Mouse (Mus musculus) midbrain, embryonic 14.5 days (tissue): ENCODE measurements around the gene Dhtkd1. TPM values are rescaled to one million over a fixed set of nuclear protein-coding genes. Genes with fewer than 3 reads are reported as not detected.

ENCODE experiments used
- ATAC-seq: fragments of 200-750 bp; cut with Nextera tagmentation; 2 replicates; pipeline ENCODE4 v1.8.0; 2017; ENCODE audit warnings: moderate number of reproducible peaks, moderate library complexity; ENCODE audit not compliant: low FRiP score, low TSS enrichment
- DNase-seq: peaks from one replicate; pipeline ENCODE4 v3.0.0-alpha.2; 2015
- H3K27ac ChIP-seq: fragments of 300-500 bp; sonication (generic); replicated peaks from 2 replicates; pipeline ENCODE4 v1.5.1; 2014; ENCODE audit warnings: mild to moderate bottlenecking, low read depth, low read length, moderate library complexity
- H3K27me3 ChIP-seq: fragments of 300-500 bp; sonication (generic); 2 replicates; pipeline ENCODE4 v1.6.1; 2014; ENCODE audit warnings: low read length, control low read depth, mixed read lengths; ENCODE audit not compliant: control insufficient read depth, insufficient read depth
- H3K36me3 ChIP-seq: fragments of 300-500 bp; sonication (generic); 2 replicates; pipeline ENCODE4 v1.6.1; 2014; ENCODE audit warnings: low read length, control low read depth; ENCODE audit not compliant: control insufficient read depth, insufficient read depth
- H3K4me1 ChIP-seq: fragments of 300-500 bp; sonication (generic); 2 replicates; pipeline ENCODE4 v1.6.1; 2014; ENCODE audit warnings: mild to moderate bottlenecking, antibody characterized with exemption, low read length, control low read depth; ENCODE audit not compliant: control insufficient read depth, insufficient read depth
- H3K4me2 ChIP-seq: fragments of 300-500 bp; sonication (generic); 2 replicates; pipeline ENCODE4 v1.6.1; 2014; ENCODE audit warnings: mild to moderate bottlenecking, low read length, moderate library complexity
- H3K4me3 ChIP-seq: fragments of 300-500 bp; sonication (generic); replicated peaks from 2 replicates; pipeline ENCODE4 v1.5.1; 2014; ENCODE audit warnings: low read depth, low read length
- H3K9ac ChIP-seq: fragments of 300-500 bp; sonication (generic); replicated peaks from 2 replicates; pipeline ENCODE4 v1.6.1; 2014; ENCODE audit warnings: mild to moderate bottlenecking, low read length, moderate library complexity
- H3K9me3 ChIP-seq: fragments of 300-500 bp; sonication (generic); 2 replicates; pipeline ENCODE4 v1.6.1; 2016; ENCODE audit warnings: low read length, control low read depth, mixed read lengths; ENCODE audit not compliant: control insufficient read depth
- WGBS: fragments of 180-500 bp; shearing (Covaris S2); extraction: QIAGEN DNeasy Blood & Tissue Kit; methylation state at CpG from one replicate; pipeline ENCODE4 v1.1.7; 2014; 5-methylcytosine and 5-hydroxymethylcytosine counted together
- polyA plus RNA-seq: library from polyadenylated mRNA; unstranded; fragments of >200 nt; fragmentation: Nextera tagmentation; extraction: Ambion mirVana; gene quantifications from 2 replicates; pipeline ENCODE4 v1.2.1, GENCODE M21; 2014

Dhtkd1 gene
- polyA plus RNA-seq, 1 experiment from 2014 or later = 5.7 TPM

- Histone ChIP-seq H3K4me3 (peak overlapping the region; percentile 81), H3K36me3 (peaks cover 34% of the 10 kb centered on the region), H3K27ac (no peak overlapping the region), H3K9me3 (no peaks in the 10 kb centered on the region), H3K4me2 (peak overlapping the region; percentile 64), H3K4me1 (no peaks in the 10 kb centered on the region; the same call in 1 of the 2 replicates), H3K27me3 (no peaks in the 10 kb centered on the region), H3K9ac (0 out of 2 replicates have a peak overlapping the region, but pooled peaks have one; percentile 84)
- DNase-seq = peak; percentile 29
- no peak for ATAC-seq
- WGBS = 47% methylated on average over 11 of the region's 11 CpGs
These were observed 48.3 kb downstream of the Dhtkd1 start for GRCm38 (mm10) chr2:5894296-5894695.

GRCm38 (mm10) chr2:5889412-5889811 lies 53.2 kb downstream of the Dhtkd1 start:
- H3K36me3 ChIP-seq = peaks cover 59% of the 10 kb centered on the region
- H3K4me1 ChIP-seq = no peaks in the 10 kb centered on the region; the same call in 1 of the 2 replicates
- H3K27ac ChIP-seq = no peak overlapping the region
- no peak overlapping the region for H3K9ac ChIP-seq
- H3K9me3 ChIP-seq = no peaks in the 10 kb centered on the region
- ATAC-seq = no peak
- no peak overlapping the region for H3K4me2 ChIP-seq
- no peaks in the 10 kb centered on the region for H3K27me3 ChIP-seq
- no peak overlapping the region for H3K4me3 ChIP-seq
- DNase-seq = no peak
- WGBS = 67% methylated on average over 2 of the region's 2 CpGs

DNA sequence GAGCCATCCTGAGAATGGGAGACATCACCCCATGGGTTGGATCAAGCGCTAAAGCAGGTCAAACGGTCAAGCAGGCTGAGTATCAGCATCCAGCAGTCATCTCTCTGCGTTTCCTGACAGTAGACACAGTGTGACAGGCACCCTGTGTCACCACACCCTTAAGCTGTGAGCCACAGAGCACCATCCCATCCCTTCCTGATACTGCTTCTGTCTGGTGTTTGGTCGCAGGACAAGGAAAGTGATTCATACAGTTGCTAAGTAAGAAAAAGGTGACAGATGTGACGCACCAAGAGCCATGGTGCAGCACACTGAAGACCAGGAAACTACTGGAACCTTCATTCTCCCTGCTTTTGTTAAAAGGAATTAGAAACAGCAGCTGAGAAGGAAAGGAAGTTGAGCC lies 53.7 kb downstream of the Dhtkd1 start:
- Histone ChIP-seq H3K4me2 (no peak overlapping the region), H3K27ac (no peak overlapping the region), H3K36me3 (peaks cover 61% of the 10 kb centered on the region), H3K9ac (no peak overlapping the region), H3K4me1 (no peaks in the 10 kb centered on the region; the same call in 1 of the 2 replicates), H3K27me3 (no peaks in the 10 kb centered on the region), H3K9me3 (no peaks in the 10 kb centered on the region), H3K4me3 (no peak overlapping the region)
- WGBS = 88% methylated on average over 5 of the region's 5 CpGs
- DNase-seq = no peak
- no peak for ATAC-seq

- ATAC-seq (no peak), DNase-seq (no peak)
- Histone ChIP-seq H3K27ac (no peak overlapping the region), H3K36me3 (peaks cover 78% of the 10 kb centered on the region), H3K27me3 (no peaks in the 10 kb centered on the region), H3K9ac (no peak overlapping the region), H3K9me3 (no peaks in the 10 kb centered on the region), H3K4me2 (no peak overlapping the region), H3K4me1 (no peaks in the 10 kb centered on the region), H3K4me3 (no peak overlapping the region)
- WGBS = 70% methylated on average over 3 of the region's 3 CpGs
These were observed 65.1 kb downstream of the Dhtkd1 start for GRCm38 (mm10) chr2:5877446-5877845.

GRCm38 (mm10) chr2:5869746-5870145 lies 72.8 kb downstream of the Dhtkd1 start:
- H3K4me2 ChIP-seq = no peak overlapping the region
- no peak for DNase-seq
- no peaks in the 10 kb centered on the region for H3K9me3 ChIP-seq
- no peak overlapping the region for H3K9ac ChIP-seq
- peaks cover 68% of the 10 kb centered on the region for H3K36me3 ChIP-seq
- no peak for ATAC-seq
- H3K4me1 ChIP-seq = no peaks in the 10 kb centered on the region
- no peak overlapping the region for H3K4me3 ChIP-seq
- H3K27me3 ChIP-seq = no peaks in the 10 kb centered on the region
- WGBS = 96% methylated on average over 5 of the region's 5 CpGs
- H3K27ac ChIP-seq = no peak overlapping the region

DNA sequence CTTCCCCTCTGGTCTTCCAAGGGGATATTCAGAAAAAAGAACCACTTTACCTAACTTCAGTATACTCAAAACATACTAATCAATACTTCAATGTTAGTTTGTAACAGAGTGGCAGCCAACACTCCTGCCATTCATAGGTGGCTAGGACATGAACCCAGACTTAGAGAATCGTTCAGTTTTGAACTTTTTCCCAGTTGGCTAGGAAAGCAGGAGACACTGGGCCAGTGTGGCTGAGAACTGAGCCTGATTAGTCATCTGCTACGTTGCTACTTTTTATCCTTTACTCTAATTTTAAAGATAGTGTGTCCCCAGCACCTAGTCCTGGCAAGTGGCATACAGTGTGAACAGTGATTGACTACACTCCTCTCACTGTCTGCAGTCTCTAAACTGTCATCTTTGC lies 74.9 kb downstream of the Dhtkd1 start:
- Histone ChIP-seq H3K4me2 (no peak overlapping the region), H3K9me3 (no peaks in the 10 kb centered on the region), H3K27me3 (no peaks in the 10 kb centered on the region), H3K4me1 (no peaks in the 10 kb centered on the region), H3K27ac (no peak overlapping the region), H3K36me3 (peaks cover 65% of the 10 kb centered on the region), H3K9ac (no peak overlapping the region), H3K4me3 (no peak overlapping the region)
- DNase-seq (no peak), ATAC-seq (no peak)
- 94% methylated on average over 2 of the region's 2 CpGs for WGBS

GRCm38 (mm10) chr2:5862834-5863233 lies 79.8 kb downstream of the Dhtkd1 start, which contains the start of gene Gm13199:
Gm13199 (minus strand) TSS chr2:5862934.
- H3K27me3 ChIP-seq = no peaks in the 10 kb centered on the region
- H3K4me3 ChIP-seq = no peak within 1 kb of the TSS
- H3K9ac ChIP-seq = no peak within 1 kb of the TSS
- H3K36me3 ChIP-seq = peaks cover 67% of the 10 kb centered on the region
- ATAC-seq = no peak
- DNase-seq = no peak
- H3K4me2 ChIP-seq = no peak within 1 kb of the TSS
- no peaks in the 10 kb centered on the region for H3K4me1 ChIP-seq
- 94% methylated on average over 3 of the region's 3 CpGs for WGBS
- H3K9me3 ChIP-seq = no peaks in the 10 kb centered on the region
- H3K27ac ChIP-seq = no peak within 1 kb of the TSS

- H3K27ac ChIP-seq = no peak overlapping the region
- H3K9ac ChIP-seq = no peak overlapping the region
- H3K4me2 ChIP-seq = no peak overlapping the region
- 89% methylated on average over 5 of the region's 5 CpGs for WGBS
- no peaks in the 10 kb centered on the region for H3K9me3 ChIP-seq
- no peak overlapping the region for H3K4me3 ChIP-seq
- no peaks in the 10 kb centered on the region for H3K4me1 ChIP-seq
- no peak for DNase-seq
- H3K36me3 ChIP-seq = peaks cover 13% of the 10 kb centered on the region
- no peaks in the 10 kb centered on the region for H3K27me3 ChIP-seq
- ATAC-seq = no peak
These were observed 90.7 kb downstream of the Dhtkd1 start for GRCm38 (mm10) chr2:5851866-5852265.

DNA sequence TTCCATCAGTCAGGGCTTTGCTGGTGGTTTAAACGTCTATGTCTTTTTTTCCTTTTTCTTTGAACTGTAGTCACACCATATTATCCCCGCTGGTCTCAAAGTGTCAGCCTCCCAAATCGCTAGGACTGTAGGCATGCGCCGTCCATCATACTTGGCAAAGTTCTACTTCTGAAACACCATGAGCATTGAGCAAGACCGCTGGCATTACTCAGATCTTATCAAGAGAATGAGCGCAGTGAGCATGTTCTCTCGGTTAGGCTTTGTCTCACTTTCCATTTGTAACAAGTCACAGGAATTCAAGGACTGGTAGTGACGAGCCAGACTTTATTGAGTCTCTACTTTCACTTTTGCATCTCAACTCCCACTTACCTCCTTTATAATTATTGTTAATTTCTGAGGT lies 91.5 kb downstream of the Dhtkd1 start:
- H3K27ac ChIP-seq = no peak overlapping the region
- no peak overlapping the region for H3K4me2 ChIP-seq
- H3K9me3 ChIP-seq = no peaks in the 10 kb centered on the region
- no peaks in the 10 kb centered on the region for H3K27me3 ChIP-seq
- H3K9ac ChIP-seq = no peak overlapping the region
- ATAC-seq = no peak
- H3K4me3 ChIP-seq = no peak overlapping the region
- H3K36me3 ChIP-seq = peaks cover 12% of the 10 kb centered on the region
- DNase-seq = no peak
- 0 out of 2 replicates have a peak, but pooled peaks cover under 1% of the 10 kb centered on the region for H3K4me1 ChIP-seq
- 92% methylated on average over 9 of the region's 9 CpGs for WGBS
